24 mouse cellular contexts compared by ENCODE assay signal in the genomic region with DNA sequence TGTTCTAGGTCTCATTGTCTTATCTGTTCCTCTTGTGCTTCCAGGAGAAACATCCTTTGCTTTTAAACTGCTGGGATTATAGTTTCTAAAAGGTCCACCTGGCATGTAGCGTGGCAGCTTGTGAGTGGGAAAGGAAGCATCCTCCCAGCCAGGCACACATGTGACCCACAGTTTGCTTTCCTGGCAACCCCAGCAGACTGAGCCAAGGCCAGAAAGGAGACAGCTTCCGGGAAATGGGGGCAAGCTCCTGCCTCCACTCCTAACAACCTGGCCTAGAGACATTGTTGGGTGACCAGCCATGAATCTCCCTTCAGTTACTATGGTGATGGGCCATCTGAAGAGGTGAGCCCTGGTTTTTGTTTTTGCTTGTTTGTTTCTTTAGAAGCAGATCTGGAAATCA.
"Had no signal": no experiment of that assay in that cellular context is flagged by ENCODE, and none has a peak within 500 bp of the region (broad histone marks: within the 10 kb centered on the region; RNA-seq: fewer than 3 reads in every experiment).

No protein-coding gene starts in this region.

- H3K9me3 ChIP-seq: heart, embryonic 13.5 days; heart, embryonic 15.5 days; hindbrain, embryonic 10.5 days; hindbrain, embryonic 12.5 days; intestine, embryonic 15.5 days; limb, embryonic 10.5 days; limb, embryonic 12.5 days; liver, embryonic 13.5 days; liver, embryonic 15.5 days had no signal

- DNase-seq: gastrocnemius, adult 2 months; gastrocnemius, postnatal 10 days; gastrocnemius, postnatal 25 days; heart, postnatal 4 days; kidney, adult 18-20 months; kidney, adult 8-10 months; liver; liver, embryonic 13.5 days had no signal

- H3K4me2 ChIP-seq: heart, embryonic 11.5 days; heart, embryonic 13.5 days; heart, embryonic 15.5 days; hindbrain, embryonic 12.5 days; hindbrain, embryonic 14.5 days; intestine, embryonic 15.5 days; limb, embryonic 12.5 days; liver, embryonic 11.5 days; liver, embryonic 13.5 days; liver, embryonic 15.5 days had no signal

- H3K27ac ChIP-seq: gastrocnemius, adult 2 months; heart, adult 2 months; heart, embryonic 13.5 days; heart, embryonic 15.5 days; hindbrain, embryonic 10.5 days; hindbrain, embryonic 12.5 days; hindbrain, embryonic 14.5 days; intestine, embryonic 15.5 days; left cerebral cortex, adult 2 months; limb, embryonic 10.5 days; limb, embryonic 12.5 days; liver, embryonic 13.5 days; liver, embryonic 15.5 days had no signal

- H3K9ac ChIP-seq: heart, embryonic 13.5 days; heart, embryonic 15.5 days; hindbrain, embryonic 12.5 days; hindbrain, embryonic 14.5 days; intestine, embryonic 15.5 days; limb, embryonic 12.5 days; liver, embryonic 13.5 days; liver, embryonic 15.5 days had no signal

- ATAC-seq: hindbrain, embryonic 16.5 days; inflammation-experienced regulatory T-cells, adult 6 months; intestine, embryonic 15.5 days; intestine, postnatal 0 days had no signal

- H3K27me3 ChIP-seq: intestine, embryonic 15.5 days had no signal

- H3K4me3 ChIP-seq: gastrocnemius, adult 2 months; heart, adult 2 months; heart, embryonic 13.5 days; heart, embryonic 15.5 days; hindbrain, embryonic 10.5 days; hindbrain, embryonic 12.5 days; intestine, embryonic 15.5 days; left cerebral cortex, adult 2 months; limb, embryonic 10.5 days; limb, embryonic 12.5 days; liver, embryonic 13.5 days; liver, embryonic 15.5 days had no signal

- H3K36me3 ChIP-seq: heart, embryonic 15.5 days; hindbrain, embryonic 10.5 days; hindbrain, embryonic 12.5 days; intestine, embryonic 15.5 days; limb, embryonic 10.5 days; limb, embryonic 12.5 days; liver, embryonic 13.5 days; liver, embryonic 15.5 days had no signal
